Mouse (Mus musculus) liver, embryonic 16.5 days (tissue): ENCODE data around the gene Lamtor1. TPM values are rescaled to one million over a fixed set of nuclear protein-coding genes. Genes with fewer than 3 reads are reported as not detected.

ENCODE experiments used
- ATAC-seq: fragments of 200-750 bp; cut with Nextera tagmentation; 2 replicates; pipeline ENCODE4 v1.8.0; 2017; ENCODE audit warnings: low read depth, mild to moderate bottlenecking, moderate number of reproducible peaks, moderate library complexity
- H3K27ac ChIP-seq: fragments of 300-500 bp; sonication (generic); 2 replicates; pipeline ENCODE4 v1.5.1; 2014; ENCODE audit warnings: mild to moderate bottlenecking, low read length
- H3K27me3 ChIP-seq: fragments of 300-500 bp; sonication (generic); 2 replicates; pipeline ENCODE4 v1.6.1; 2014; ENCODE audit warnings: low read depth, low read length, mixed read lengths; ENCODE audit not compliant: control insufficient read depth, insufficient read depth
- H3K36me3 ChIP-seq: fragments of 300-500 bp; sonication (generic); 2 replicates; pipeline ENCODE4 v1.6.1; 2014; ENCODE audit warnings: mild to moderate bottlenecking; ENCODE audit not compliant: control insufficient read depth, insufficient read depth
- H3K4me1 ChIP-seq: fragments of 300-500 bp; sonication (generic); 2 replicates; pipeline ENCODE4 v1.6.1; 2014; ENCODE audit warnings: low read depth, low read length, mixed read lengths; ENCODE audit not compliant: control insufficient read depth
- H3K4me2 ChIP-seq: fragments of 300-500 bp; sonication (generic); 2 replicates; pipeline ENCODE4 v1.6.1; 2014; ENCODE audit warnings: low read depth, low read length, mixed read lengths
- H3K4me3 ChIP-seq: fragments of 300-500 bp; sonication (generic); 2 replicates; pipeline ENCODE4 v1.5.1; 2014; ENCODE audit warnings: low read depth, mild to moderate bottlenecking, low read length
- H3K9ac ChIP-seq: fragments of 300-500 bp; sonication (generic); 2 replicates; pipeline ENCODE4 v1.6.1; 2014; ENCODE audit warnings: low read depth, low read length
- H3K9me3 ChIP-seq: fragments of 300-500 bp; sonication (generic); replicated peaks from 2 replicates; pipeline ENCODE4 v1.6.1; 2016; ENCODE audit warnings: low read length; ENCODE audit not compliant: control insufficient read depth
- WGBS: fragments of 180-500 bp; shearing (Covaris S2); extraction: QIAGEN DNeasy Blood & Tissue Kit; methylation state at CpG from one replicate; pipeline ENCODE4 v1.1.7; 2014; ENCODE audit not compliant: insufficient replicate concordance; 5-methylcytosine and 5-hydroxymethylcytosine counted together
- polyA plus RNA-seq: library from polyadenylated mRNA; unstranded; fragments of >200 nt; fragmentation: Nextera tagmentation; extraction: Ambion mirVana; gene quantifications from 2 replicates; pipeline ENCODE4 v1.2.1, GENCODE M21; 2015

Lamtor1 gene
- polyA plus RNA-seq, 1 experiment from 2014 or later = 63.7 TPM

DNA sequence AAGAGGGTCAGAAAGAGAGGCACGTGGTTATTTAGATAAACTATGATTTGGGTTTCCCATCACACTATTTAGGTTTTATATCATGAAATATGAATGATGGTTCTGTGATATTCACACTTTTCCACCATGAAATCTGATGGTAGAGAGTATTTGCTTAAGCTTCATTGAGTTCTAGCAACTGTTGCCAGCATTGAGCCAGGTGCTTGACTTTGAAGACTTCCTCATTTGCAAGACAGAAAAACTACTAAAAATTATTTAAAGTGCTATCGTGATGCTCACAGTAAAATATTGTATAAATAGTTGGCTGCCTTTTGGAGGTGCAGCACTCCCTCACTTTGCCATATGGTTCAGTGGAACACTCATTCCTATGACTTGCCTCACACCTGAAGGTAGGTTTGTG, 49.6 kb downstream of the Lamtor1 start:
- no peak for ATAC-seq
- H3K36me3 ChIP-seq = no peaks in the 10 kb centered on the region
- peaks cover 6% of the 10 kb centered on the region for H3K4me1 ChIP-seq
- H3K4me2 ChIP-seq = no peak overlapping the region
- H3K9ac ChIP-seq = no peak overlapping the region
- no peaks in the 10 kb centered on the region for H3K9me3 ChIP-seq
- H3K27me3 ChIP-seq = no peaks in the 10 kb centered on the region
- WGBS = 66% methylated on average over 2 of the region's 2 CpGs
- H3K4me3 ChIP-seq = no peak overlapping the region
- no peak overlapping the region for H3K27ac ChIP-seq

- H3K4me1 ChIP-seq = peaks cover 6% of the 10 kb centered on the region
- no peak overlapping the region for H3K4me3 ChIP-seq
- ATAC-seq = no peak
- 45% methylated on average over 4 of the region's 4 CpGs for WGBS
- no peaks in the 10 kb centered on the region for H3K27me3 ChIP-seq
- no peaks in the 10 kb centered on the region for H3K36me3 ChIP-seq
- H3K9me3 ChIP-seq = no peaks in the 10 kb centered on the region
- H3K9ac ChIP-seq = no peak overlapping the region
- no peak overlapping the region for H3K27ac ChIP-seq
- H3K4me2 ChIP-seq = no peak overlapping the region
Observed at GRCm38 (mm10) chr7:101955862-101956261, 50.2 kb downstream of the Lamtor1 start.

DNA sequence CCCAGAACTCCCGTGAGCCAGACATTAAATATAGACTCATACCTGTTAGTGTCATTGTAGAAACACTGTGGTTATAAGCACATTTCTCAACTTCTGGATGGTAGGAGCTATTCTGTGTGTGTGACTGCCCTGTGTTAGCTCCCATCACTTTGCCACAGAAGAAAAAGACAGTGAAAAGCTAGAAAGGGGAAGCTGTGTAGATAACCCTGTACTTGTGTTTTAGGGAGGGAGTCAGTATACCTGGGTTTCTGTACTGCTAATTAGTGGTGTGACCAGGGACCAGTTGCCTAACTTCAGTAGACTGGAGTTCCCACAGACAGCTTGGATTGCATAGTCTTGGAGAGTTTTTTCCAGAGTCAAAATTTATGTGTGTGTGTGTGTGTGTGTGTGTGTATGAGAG, 50.8 kb downstream of the Lamtor1 start:
- H3K4me1 ChIP-seq = peaks cover 6% of the 10 kb centered on the region
- no peaks in the 10 kb centered on the region for H3K9me3 ChIP-seq
- no peak for ATAC-seq
- no peak overlapping the region for H3K4me3 ChIP-seq
- H3K36me3 ChIP-seq = no peaks in the 10 kb centered on the region
- no peak overlapping the region for H3K27ac ChIP-seq
- H3K9ac ChIP-seq = no peak overlapping the region
- WGBS = 73% methylated on average over 1 of the region's 1 CpGs
- H3K27me3 ChIP-seq = no peaks in the 10 kb centered on the region
- no peak overlapping the region for H3K4me2 ChIP-seq

- H3K27ac ChIP-seq = no peak overlapping the region
- no peaks in the 10 kb centered on the region for H3K27me3 ChIP-seq
- WGBS = 84% methylated on average over 5 of the region's 5 CpGs
- peaks cover 6% of the 10 kb centered on the region for H3K4me1 ChIP-seq
- no peaks in the 10 kb centered on the region for H3K9me3 ChIP-seq
- no peak overlapping the region for H3K4me3 ChIP-seq
- no peaks in the 10 kb centered on the region for H3K36me3 ChIP-seq
- H3K9ac ChIP-seq = no peak overlapping the region
- H3K4me2 ChIP-seq = no peak overlapping the region
- no peak for ATAC-seq
Observed at GRCm38 (mm10) chr7:101956911-101957310, 51.2 kb downstream of the Lamtor1 start.

DNA sequence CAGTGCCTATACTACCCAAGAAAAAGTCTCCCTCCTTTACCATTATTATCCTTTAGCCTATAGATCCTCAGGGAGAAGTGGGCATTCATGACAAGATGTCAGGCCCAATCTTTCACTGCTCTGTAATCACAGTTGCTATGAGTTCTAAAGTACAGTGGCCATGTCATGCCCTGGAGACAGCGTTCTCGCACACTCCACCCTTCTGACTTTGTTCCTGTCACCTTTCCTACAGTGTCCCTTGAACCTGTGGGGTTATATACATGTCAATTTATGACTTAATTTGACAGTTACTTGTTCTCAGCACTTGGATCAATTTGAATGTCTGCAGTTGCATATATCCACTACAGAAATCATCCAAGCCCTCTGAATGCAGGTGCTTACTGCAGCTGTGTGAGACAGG, 57.1 kb downstream of the Lamtor1 start:
- peaks cover 16% of the 10 kb centered on the region for H3K4me1 ChIP-seq
- H3K9me3 ChIP-seq = no peaks in the 10 kb centered on the region
- H3K27me3 ChIP-seq = no peaks in the 10 kb centered on the region
- no peak overlapping the region for H3K27ac ChIP-seq
- no peaks in the 10 kb centered on the region for H3K36me3 ChIP-seq
- H3K4me3 ChIP-seq = no peak overlapping the region
- H3K4me2 ChIP-seq = no peak overlapping the region
- no peak for ATAC-seq
- H3K9ac ChIP-seq = no peak overlapping the region
- WGBS = 83% methylated on average over 2 of the region's 2 CpGs

DNA sequence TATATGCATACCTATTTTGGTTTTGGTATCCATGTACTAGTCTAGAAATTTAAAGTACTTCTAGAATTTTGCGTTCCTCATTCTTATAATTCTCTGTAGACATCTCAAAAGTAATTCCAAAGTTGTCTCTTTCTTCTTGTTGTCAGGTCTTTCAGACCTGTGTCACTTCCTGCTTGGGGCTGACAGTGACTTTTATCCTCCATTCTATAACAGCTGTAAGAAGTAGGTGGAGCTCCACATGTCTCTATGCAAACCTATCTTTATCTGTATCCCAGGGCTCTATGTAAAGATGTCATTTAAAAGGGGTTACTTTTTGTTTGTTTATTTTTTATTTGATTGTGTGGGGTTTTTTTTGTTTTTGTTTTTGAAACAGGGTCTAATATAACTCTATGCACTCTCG, 57.9 kb downstream of the Lamtor1 start:
- Histone ChIP-seq H3K9me3 (no peaks in the 10 kb centered on the region), H3K9ac (no peak overlapping the region), H3K27me3 (no peaks in the 10 kb centered on the region), H3K27ac (no peak overlapping the region), H3K36me3 (no peaks in the 10 kb centered on the region), H3K4me2 (no peak overlapping the region), H3K4me1 (peaks cover 16% of the 10 kb centered on the region), H3K4me3 (no peak overlapping the region)
- no peak for ATAC-seq
- 75% methylated on average over 2 of the region's 2 CpGs for WGBS

DNA sequence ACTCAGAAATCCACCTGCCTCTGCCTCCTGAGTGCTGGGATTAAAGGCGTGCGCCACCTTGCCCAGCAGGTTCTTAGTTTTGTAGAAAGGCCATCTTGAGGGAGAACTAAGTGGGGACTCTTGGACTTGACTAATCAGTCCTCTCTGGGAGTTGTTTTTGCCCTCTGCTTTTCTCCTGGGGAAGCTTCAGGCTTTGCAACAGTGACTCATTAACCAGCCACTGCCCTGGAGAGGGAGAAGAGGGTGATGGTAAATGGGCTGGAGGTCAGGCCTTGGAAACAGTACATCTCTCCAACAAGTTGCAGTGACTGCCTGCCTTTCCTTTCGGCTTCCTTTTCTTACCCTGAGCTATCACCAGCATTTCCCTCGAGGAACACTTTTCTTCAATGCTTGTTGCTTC, 58.8 kb downstream of the Lamtor1 start:
- H3K4me1 ChIP-seq = peaks cover 23% of the 10 kb centered on the region
- peak overlapping the region; percentile 66 for H3K27ac ChIP-seq
- H3K27me3 ChIP-seq = no peaks in the 10 kb centered on the region

GRCm38 (mm10) chr7:101965606-101966005, 59.9 kb downstream of the Lamtor1 start:
- WGBS = 32% methylated on average over 2 of the region's 2 CpGs
- Histone ChIP-seq H3K9ac (no peak overlapping the region), H3K36me3 (no peaks in the 10 kb centered on the region), H3K4me2 (no peak overlapping the region), H3K27ac (peak overlapping the region; percentile 33; the same call in 1 of the 2 replicates), H3K4me3 (no peak overlapping the region), H3K27me3 (no peaks in the 10 kb centered on the region), H3K9me3 (no peaks in the 10 kb centered on the region), H3K4me1 (peaks cover 32% of the 10 kb centered on the region)
- peak; percentile 36 for ATAC-seq

More for the DNA sequence above, 58.8 kb downstream of the Lamtor1 start:
- Histone ChIP-seq H3K36me3 (no peaks in the 10 kb centered on the region), H3K4me3 (no peak overlapping the region), H3K9ac (no peak overlapping the region), H3K4me2 (no peak overlapping the region), H3K9me3 (no peaks in the 10 kb centered on the region)
- ATAC-seq = peak; percentile 51; the same call in 1 of the 2 replicates
- WGBS = 72% methylated on average over 4 of the region's 4 CpGs

GRCm38 (mm10) chr7:101967256-101967655, 61.6 kb downstream of the Lamtor1 start:
- Histone ChIP-seq H3K27me3 (no peaks in the 10 kb centered on the region), H3K27ac (no peak overlapping the region), H3K9ac (no peak overlapping the region), H3K36me3 (no peaks in the 10 kb centered on the region), H3K4me3 (no peak overlapping the region), H3K4me1 (peaks cover 43% of the 10 kb centered on the region), H3K9me3 (no peaks in the 10 kb centered on the region), H3K4me2 (no peak overlapping the region)
- ATAC-seq = no peak
- 82% methylated on average over 1 of the region's 1 CpGs for WGBS
